Mouse (Mus musculus) midbrain, embryonic 12.5 days (tissue): ENCODE measurements around the gene Ddx41. TPM values are rescaled to one million over a fixed set of nuclear protein-coding genes. Genes with fewer than 3 reads are reported as not detected.
A peak's percentile ranks its signal among the peaks of the same experiment; 100 is the strongest.

Experiments used
- ATAC-seq: fragments of 200-750 bp; cut with Nextera tagmentation; 2 replicates; pipeline ENCODE4 v1.8.0; 2017; ENCODE audit warnings: low read depth, moderate TSS enrichment, moderate library complexity; ENCODE audit not compliant: low FRiP score
- H3K27ac ChIP-seq: fragments of 300-500 bp; sonication (generic); replicated peaks from 2 replicates; pipeline ENCODE4 v1.5.1; 2016; ENCODE audit warnings: mild to moderate bottlenecking
- H3K27me3 ChIP-seq: fragments of 300-500 bp; sonication (generic); 2 replicates; pipeline ENCODE4 v1.6.1; 2016; ENCODE audit warnings: mild to moderate bottlenecking
- H3K36me3 ChIP-seq: fragments of 300-500 bp; sonication (generic); 2 replicates; pipeline ENCODE4 v1.6.1; 2016
- H3K4me1 ChIP-seq: fragments of 300-500 bp; sonication (generic); 2 replicates; pipeline ENCODE4 v1.6.1; 2016
- H3K4me2 ChIP-seq: fragments of 300-500 bp; sonication (generic); replicated peaks from 2 replicates; pipeline ENCODE4 v1.6.1; 2016; ENCODE audit warnings: mild to moderate bottlenecking, moderate library complexity
- H3K4me3 ChIP-seq: fragments of 300-500 bp; sonication (generic); 2 replicates; pipeline ENCODE4 v1.5.1; 2016; ENCODE audit warnings: mild to moderate bottlenecking
- H3K9ac ChIP-seq: fragments of 300-500 bp; sonication (generic); replicated peaks from 2 replicates; pipeline ENCODE4 v1.6.1; 2016; ENCODE audit warnings: mild to moderate bottlenecking, moderate library complexity
- H3K9me3 ChIP-seq: fragments of 300-500 bp; sonication (generic); 2 replicates; pipeline ENCODE4 v1.6.1; 2016; ENCODE audit warnings: mild to moderate bottlenecking
- WGBS: fragments of 180-500 bp; shearing (Covaris S2); methylation state at CpG from one replicate; pipeline ENCODE4 v1.1.7; 2016; 5-methylcytosine and 5-hydroxymethylcytosine counted together
- polyA plus RNA-seq: library from polyadenylated mRNA; unstranded; fragments of >200 nt; fragmentation: Nextera tagmentation; extraction: Ambion mirVana; gene quantifications from 2 replicates; pipeline ENCODE4 v1.2.1, GENCODE M21; 2016

Gene Ddx41
- polyA plus RNA-seq, 1 experiment from 2014 or later, result 73.4 TPM

DNA sequence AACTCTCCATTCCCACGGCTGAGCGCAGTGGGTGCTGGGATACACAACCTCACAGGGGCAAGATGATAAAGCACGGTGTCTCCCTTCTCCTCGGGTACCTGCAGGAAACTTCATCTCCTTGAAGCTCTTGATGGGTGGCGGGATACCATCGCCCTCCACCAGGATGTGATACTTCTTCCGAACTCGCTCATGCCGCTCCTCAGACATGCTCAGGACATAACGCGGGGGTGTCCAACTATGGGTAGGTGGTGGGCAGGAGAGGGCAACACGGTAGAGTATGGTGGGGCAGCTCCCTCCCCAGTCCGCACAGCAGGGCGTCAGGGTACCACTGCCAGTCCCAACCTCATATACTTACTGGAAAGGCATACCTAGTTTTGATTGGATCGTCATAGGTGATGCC, 1.3 kb downstream of the Ddx41 start:
- Histone ChIP-seq H3K27ac (no peak overlapping the region), H3K4me3 (peak overlapping the region; percentile 93), H3K27me3 (no peaks in the 10 kb centered on the region), H3K9ac (0 out of 2 replicates have a peak overlapping the region, but pooled peaks have one; percentile 83), H3K36me3 (peaks cover 76% of the 10 kb centered on the region), H3K4me1 (peaks cover 15% of the 10 kb centered on the region), H3K4me2 (peak overlapping the region; percentile 100), H3K9me3 (no peaks in the 10 kb centered on the region)
- ATAC-seq, result no peak
- WGBS, result 96% methylated on average over 15 of the region's 15 CpGs

DNA sequence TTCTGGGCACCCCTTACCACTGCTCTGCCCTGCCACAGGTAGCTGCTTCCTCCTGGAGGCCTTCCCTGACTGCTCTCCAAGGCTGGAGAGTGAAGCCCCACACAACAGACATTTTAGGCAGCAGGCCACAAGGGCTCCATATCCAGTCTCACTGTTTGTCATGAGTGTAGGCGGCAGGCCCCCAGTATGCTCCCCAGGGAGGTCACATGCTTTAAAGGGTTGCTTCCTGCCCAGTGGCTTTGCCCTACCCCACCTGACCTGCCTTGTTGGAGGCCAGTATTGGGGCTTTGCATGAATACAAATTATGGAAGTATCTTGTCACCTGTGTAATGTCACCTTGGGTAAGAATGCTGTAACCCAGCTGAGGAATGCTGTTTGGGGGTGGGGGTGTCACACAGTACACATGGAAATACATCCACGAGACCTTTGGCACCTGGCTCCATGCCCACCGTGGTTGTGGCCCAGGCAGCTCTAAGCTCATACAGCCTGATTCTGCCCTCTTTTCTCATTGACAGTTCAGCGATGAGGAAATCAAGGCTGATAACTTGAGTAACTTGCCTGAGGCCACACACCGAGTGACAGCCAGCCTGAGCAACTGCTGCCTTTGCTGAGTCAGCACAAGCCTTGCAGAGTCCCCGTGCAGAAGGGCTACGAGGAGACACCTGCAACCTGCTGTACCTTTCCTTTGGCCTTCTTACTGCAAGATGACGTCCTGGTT, 7.1 kb downstream of the Ddx41 start, which contains the start of gene Dok3:
Dok3 (minus strand) TSS at position 99 of the 718 bp plus-strand sequence.
- H3K27me3 ChIP-seq, result no peaks in the 10 kb centered on the region
- H3K9me3 ChIP-seq, result no peaks in the 10 kb centered on the region
- peaks cover 56% of the 10 kb centered on the region for H3K36me3 ChIP-seq
- no peak for ATAC-seq
- no peak within 1 kb of the TSS for H3K4me3 ChIP-seq
- 88% methylated on average over 8 of the region's 8 CpGs for WGBS
- no peak within 1 kb of the TSS for H3K9ac ChIP-seq
- no peak within 1 kb of the TSS for H3K27ac ChIP-seq
- no peak within 1 kb of the TSS for H3K4me2 ChIP-seq
- no peaks in the 10 kb centered on the region for H3K4me1 ChIP-seq

DNA sequence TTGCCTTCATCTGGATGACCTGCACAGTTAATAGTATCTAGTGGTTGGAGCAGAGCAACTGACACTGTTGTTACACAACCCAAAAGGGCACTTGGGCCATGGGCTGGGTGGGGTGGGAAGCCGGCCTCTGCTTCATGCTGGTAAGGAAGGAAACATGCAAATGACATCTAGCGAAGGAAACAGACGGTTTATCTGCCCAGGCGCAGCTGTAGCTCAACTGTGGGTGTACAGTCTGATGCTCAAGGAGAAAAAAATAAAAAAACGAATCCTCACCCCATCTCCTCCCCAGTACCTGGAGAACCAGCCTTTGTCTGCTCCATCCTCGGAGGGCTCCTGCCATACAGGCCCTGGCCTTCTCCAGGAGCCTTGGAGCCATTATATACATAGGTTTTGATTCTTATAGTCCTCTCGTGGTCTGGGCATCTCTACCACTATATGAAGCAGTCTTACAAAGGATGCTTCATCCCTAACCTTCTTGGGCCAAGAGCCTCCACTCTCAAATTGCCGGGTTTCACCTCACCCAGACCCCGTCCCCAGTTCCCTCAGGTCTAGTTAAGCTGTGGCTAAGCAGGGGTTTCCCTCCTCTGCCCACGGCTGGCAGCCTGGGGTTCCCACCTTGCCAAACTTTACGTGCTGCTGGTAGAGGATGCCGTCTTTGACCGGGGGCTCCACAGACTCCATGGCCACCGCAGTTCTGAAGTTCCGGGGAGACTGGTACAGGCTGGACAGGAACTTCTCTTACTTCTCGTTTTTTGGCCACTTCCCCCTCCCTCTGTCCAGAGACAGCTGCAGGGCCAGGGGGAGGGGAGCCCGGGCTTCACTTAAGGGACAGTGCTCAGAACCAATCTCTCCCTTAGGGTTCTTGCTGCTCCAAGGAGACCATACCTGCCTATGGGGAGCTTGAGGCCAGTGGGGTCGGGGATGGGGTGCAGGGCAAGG, 8.4 kb downstream of the Ddx41 start:
- Histone ChIP-seq H3K27ac (no peak overlapping the region), H3K4me1 (no peaks in the 10 kb centered on the region), H3K9me3 (no peaks in the 10 kb centered on the region), H3K4me3 (no peak overlapping the region), H3K4me2 (no peak overlapping the region), H3K27me3 (no peaks in the 10 kb centered on the region), H3K36me3 (peaks cover 44% of the 10 kb centered on the region), H3K9ac (no peak overlapping the region)
- WGBS, result 80% methylated on average over 18 of the region's 18 CpGs
- ATAC-seq, result no peak

DNA sequence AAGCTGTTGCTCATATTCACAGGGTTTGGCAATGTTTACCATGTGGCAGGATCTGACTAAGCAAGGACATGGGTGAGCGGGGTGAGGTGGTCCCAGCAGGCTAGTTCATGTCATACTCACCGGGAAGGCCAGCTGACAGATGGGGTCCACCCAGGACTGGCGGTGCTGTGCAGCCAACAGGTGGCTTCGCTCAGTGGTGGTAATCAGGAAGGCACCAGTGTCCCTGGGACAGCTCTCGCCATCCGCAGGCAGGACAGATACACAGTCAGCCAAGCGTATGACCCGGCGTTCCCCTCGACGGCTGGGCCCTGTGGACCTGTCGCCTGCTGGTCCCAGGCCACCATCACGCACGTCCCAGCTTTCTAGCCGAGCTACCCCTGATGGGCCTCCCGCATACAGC, 9.2 kb downstream of the Ddx41 start:
- no peak for ATAC-seq
- Histone ChIP-seq H3K36me3 (peaks cover 36% of the 10 kb centered on the region), H3K9me3 (no peaks in the 10 kb centered on the region), H3K4me3 (no peak overlapping the region), H3K4me2 (no peak overlapping the region), H3K27ac (no peak overlapping the region), H3K9ac (no peak overlapping the region), H3K27me3 (no peaks in the 10 kb centered on the region), H3K4me1 (no peaks in the 10 kb centered on the region)
- WGBS, result 87% methylated on average over 16 of the region's 16 CpGs

DNA sequence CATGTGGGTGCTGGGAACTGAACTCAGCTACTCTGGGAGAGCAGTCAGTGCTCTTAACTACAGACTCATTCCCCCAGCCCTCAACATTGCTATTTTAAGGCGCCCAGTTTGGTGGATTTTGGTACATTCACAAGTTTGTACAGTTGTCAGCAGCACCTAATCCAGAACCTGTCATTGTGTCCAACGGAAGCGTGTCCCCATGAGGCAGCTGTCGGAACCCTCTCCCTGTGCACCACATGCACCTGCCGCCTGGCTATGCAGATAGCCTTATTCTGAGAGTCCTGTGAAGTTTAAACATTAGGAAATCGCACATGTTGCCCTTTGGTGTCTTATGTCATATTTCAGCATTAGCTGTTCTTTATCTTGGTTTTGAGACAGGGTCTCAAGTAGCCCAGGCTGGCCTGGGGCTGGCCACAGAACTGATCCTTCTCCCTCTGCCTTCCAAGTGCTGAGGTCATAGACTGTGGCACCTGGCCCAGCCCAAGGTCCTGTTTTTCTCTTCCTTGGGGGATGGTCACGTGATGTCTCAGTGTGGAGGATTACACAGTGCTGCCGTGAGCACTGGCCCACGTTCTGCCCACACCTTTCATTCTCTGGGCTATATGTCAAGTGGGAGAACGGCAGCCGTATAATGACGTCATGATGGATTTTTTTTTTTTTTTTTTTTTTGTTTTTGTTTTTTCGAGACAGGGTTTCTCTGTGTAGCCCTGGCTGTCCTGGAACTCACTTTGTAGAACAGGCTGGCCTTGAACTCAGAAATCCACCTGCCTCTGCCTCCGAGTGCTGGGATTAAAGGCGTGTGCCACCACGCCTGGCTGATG, 10.5 kb downstream of the Ddx41 start:
- WGBS, result 83% methylated on average over 16 of the region's 16 CpGs
- no peaks in the 10 kb centered on the region for H3K9me3 ChIP-seq
- peaks cover 24% of the 10 kb centered on the region for H3K36me3 ChIP-seq
- no peak overlapping the region for H3K9ac ChIP-seq
- no peak for ATAC-seq
- H3K4me1 ChIP-seq, result no peaks in the 10 kb centered on the region
- no peaks in the 10 kb centered on the region for H3K27me3 ChIP-seq
- H3K4me2 ChIP-seq, result no peak overlapping the region
- H3K27ac ChIP-seq, result no peak overlapping the region
- H3K4me3 ChIP-seq, result no peak overlapping the region

DNA sequence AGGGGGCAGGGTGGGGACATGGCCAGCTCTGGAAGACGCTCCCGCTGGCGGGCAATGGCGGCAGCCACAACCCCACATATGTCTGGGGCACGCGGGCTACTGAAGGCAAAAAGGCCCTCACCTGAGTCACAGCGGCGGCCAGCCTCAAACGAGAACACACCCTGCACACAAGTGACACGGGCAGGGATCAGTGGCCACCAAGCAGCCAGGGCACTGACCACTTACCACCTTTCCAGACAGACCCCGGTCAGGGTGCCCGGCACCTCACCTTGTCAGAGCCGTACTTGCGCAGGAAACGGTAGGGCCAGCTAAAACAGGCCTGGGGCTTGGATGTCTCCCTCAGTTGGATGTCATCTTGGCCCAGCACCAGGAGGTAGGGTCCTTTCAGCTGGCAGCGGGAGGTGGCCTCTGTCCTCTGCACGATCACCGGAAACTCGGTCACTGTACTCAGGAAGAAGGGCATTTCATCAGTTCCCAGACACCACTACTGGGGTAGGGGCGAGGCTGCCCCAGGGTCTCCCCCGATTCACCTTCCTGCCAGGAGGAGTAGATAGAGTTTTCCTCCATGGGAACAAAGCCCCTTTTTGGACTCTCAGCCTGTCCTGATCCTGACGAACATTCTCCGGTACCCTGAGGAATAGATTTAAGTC, 12.4 kb downstream of the Ddx41 start:
- Histone ChIP-seq H3K4me2 (no peak overlapping the region), H3K4me3 (no peak overlapping the region), H3K36me3 (peaks cover 5% of the 10 kb centered on the region), H3K4me1 (no peaks in the 10 kb centered on the region), H3K27ac (no peak overlapping the region), H3K27me3 (no peaks in the 10 kb centered on the region), H3K9ac (no peak overlapping the region), H3K9me3 (no peaks in the 10 kb centered on the region)
- no peak for ATAC-seq
- 93% methylated on average over 23 of the region's 23 CpGs for WGBS

DNA sequence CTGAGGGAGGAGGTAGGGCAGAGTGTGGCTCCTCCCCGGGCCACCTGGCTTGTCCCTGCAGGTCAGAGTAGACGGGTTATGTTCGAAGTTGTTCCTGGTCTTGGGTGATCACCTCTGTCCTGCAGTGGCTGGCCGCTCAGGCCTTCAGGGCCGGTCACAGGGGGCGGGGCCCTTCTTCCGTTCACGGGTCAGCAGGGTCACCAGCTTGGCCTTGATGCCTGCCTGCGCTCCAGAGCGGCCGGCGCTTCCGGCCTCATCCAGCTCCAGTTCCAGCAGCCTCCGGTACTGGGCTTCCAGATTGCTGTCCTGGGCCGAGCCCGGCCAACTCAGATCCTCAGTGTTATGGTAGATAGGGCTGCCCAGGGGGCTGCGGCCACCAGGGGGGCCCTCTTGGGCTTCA, 13.2 kb downstream of the Ddx41 start:
- H3K27ac ChIP-seq, result no peak overlapping the region
- 0 out of 2 replicates have a peak, but pooled peaks cover 4% of the 10 kb centered on the region for H3K36me3 ChIP-seq
- H3K9ac ChIP-seq, result no peak overlapping the region
- no peak overlapping the region for H3K4me3 ChIP-seq
- H3K4me1 ChIP-seq, result no peaks in the 10 kb centered on the region
- 63% methylated on average over 17 of the region's 17 CpGs for WGBS
- H3K4me2 ChIP-seq, result no peak overlapping the region
- H3K27me3 ChIP-seq, result no peaks in the 10 kb centered on the region
- H3K9me3 ChIP-seq, result no peaks in the 10 kb centered on the region
- ATAC-seq, result no peak

DNA sequence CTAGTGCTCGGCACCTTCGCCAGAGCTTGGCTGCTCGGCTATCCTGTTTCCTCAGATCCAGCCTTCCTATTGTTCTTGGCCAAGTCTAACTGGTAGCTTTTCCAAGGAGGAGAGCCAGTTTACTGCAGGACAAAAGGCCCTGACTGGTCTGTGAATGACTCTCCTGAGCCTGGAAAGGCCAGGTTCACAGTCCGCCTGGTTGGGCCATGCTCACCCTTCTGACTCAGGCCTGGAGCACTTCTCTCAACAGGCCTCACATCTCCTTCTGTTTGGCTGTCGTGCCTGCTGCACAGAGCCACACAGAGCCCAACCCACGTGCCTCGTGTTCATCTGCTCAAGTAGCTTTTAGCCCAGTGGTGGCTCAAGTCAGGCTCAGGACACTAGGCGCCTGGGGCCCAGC, 13.7 kb downstream of the Ddx41 start:
- Histone ChIP-seq H3K4me3 (no peak overlapping the region), H3K4me2 (no peak overlapping the region), H3K27ac (no peak overlapping the region), H3K27me3 (no peaks in the 10 kb centered on the region), H3K9ac (no peak overlapping the region), H3K9me3 (no peaks in the 10 kb centered on the region), H3K36me3 (0 out of 2 replicates have a peak, but pooled peaks cover 4% of the 10 kb centered on the region), H3K4me1 (no peaks in the 10 kb centered on the region)
- ATAC-seq, result no peak
- WGBS, result 69% methylated on average over 8 of the region's 8 CpGs

DNA sequence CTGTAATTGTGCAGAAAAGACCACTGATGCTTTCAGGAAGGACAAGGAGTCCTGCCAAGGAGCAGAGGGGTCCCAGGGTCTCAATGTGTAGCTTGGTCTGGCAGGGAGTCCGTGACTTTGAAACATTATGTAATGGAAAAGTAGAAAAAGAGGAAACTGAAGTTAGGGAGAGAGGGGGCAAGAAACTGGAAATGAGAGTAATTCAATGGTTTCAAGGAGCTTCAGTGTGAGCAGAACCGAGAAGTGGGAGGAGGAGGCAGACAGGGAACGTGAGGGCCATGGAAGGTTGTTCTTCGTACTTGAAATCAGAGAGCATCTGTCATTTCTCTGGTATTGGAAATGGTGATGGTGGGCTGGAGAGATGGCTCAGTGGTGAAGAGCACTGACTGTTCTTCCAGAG, 16.9 kb downstream of the Ddx41 start:
- no peak for ATAC-seq
- Histone ChIP-seq H3K27me3 (peaks cover 8% of the 10 kb centered on the region; the same call in 1 of the 2 replicates), H3K9me3 (no peaks in the 10 kb centered on the region), H3K36me3 (no peaks in the 10 kb centered on the region), H3K9ac (no peak overlapping the region), H3K27ac (no peak overlapping the region), H3K4me2 (no peak overlapping the region), H3K4me1 (no peaks in the 10 kb centered on the region), H3K4me3 (no peak overlapping the region)
- 80% methylated on average over 4 of the region's 4 CpGs for WGBS

DNA sequence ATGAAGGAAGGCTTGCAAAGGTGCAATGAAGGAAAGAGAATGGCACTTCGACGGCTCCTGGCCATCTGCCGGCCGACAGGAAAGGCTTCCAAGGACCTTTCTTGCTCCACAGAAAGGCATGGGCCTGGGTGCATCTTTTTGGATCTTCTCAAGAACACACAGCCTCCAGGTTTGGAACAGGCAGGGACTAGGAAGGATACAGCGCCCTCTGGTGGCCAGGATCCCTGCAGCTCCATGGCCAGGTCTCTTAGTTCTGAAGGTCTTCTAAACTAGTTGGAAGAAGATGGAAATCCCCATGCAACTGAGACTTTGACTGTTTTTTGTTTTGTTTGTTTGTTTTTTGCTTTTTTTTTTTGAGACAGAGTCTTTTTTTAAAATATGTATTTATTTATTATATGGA, 19.5 kb downstream of the Ddx41 start:
- Histone ChIP-seq H3K9me3 (no peaks in the 10 kb centered on the region), H3K27ac (no peak overlapping the region), H3K27me3 (peaks cover 13% of the 10 kb centered on the region; the same call in 1 of the 2 replicates), H3K4me3 (no peak overlapping the region), H3K4me2 (no peak overlapping the region), H3K9ac (no peak overlapping the region), H3K36me3 (no peaks in the 10 kb centered on the region), H3K4me1 (peaks cover 7% of the 10 kb centered on the region)
- no peak for ATAC-seq
- 4% methylated on average over 5 of the region's 5 CpGs for WGBS

DNA sequence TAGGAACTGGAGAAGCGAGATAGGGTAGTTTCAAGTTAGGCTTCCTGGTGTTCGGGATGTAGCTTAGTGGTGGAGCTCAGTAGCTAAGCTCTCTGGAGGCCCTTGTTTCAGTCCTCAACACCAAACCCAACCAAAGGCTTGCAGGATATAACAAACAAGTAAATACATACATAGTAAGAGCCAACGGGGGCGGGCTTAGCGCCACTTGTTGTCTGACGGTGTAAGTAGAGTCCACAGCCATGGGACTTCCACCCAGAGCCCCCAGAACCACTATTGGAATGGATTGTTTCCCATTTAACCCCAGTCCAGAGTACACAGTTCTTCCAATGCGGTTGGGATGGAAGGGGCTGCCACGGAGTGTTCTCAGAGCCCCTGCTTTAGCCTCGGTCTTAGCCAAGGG, 22.6 kb downstream of the Ddx41 start:
- H3K9ac ChIP-seq, result no peak overlapping the region
- WGBS, result 32% methylated on average over 9 of the region's 9 CpGs
- no peak overlapping the region for H3K27ac ChIP-seq
- peaks cover 13% of the 10 kb centered on the region; the same call in 1 of the 2 replicates for H3K27me3 ChIP-seq
- peak overlapping the region; percentile 79 for H3K4me2 ChIP-seq
- peaks cover 6% of the 10 kb centered on the region for H3K36me3 ChIP-seq
- H3K4me3 ChIP-seq, result peak overlapping the region; percentile 78
- ATAC-seq, result no peak
- H3K9me3 ChIP-seq, result no peaks in the 10 kb centered on the region
- H3K4me1 ChIP-seq, result peaks cover 26% of the 10 kb centered on the region
